Mouse (Mus musculus) bone marrow, adult 2 months (tissue): ENCODE data around the gene Mlst8.

ENCODE experiments used
- CTCF ChIP-seq: fragments of 200-500 bp; IDR thresholded peaks from 2 replicates; pipeline ENCODE4 v1.5.1; 2011; ENCODE audit warnings: low read length, control low read depth; ENCODE audit not compliant: control insufficient read depth, insufficient read depth
- POLR2A ChIP-seq: fragments of 200-500 bp; IDR thresholded peaks from 2 replicates; pipeline ENCODE4 v1.6.1; 2011; ENCODE audit warnings: low read depth, mild to moderate bottlenecking, control low read depth, low read length, borderline replicate concordance; ENCODE audit not compliant: control insufficient read depth

GRCm38 (mm10) chr17:24437016-24437415 lies 41.9 kb downstream of the Mlst8 start:
- no peak for TF ChIP-seq POLR2A
- peak; percentile 12; the same call in 1 of the 2 replicates for TF ChIP-seq CTCF
